Mouse (Mus musculus) gastrocnemius, postnatal 4 days (tissue): ENCODE measurements around the gene Vmn2r83. TPM values are rescaled to one million over a fixed set of nuclear protein-coding genes. Genes with fewer than 3 reads are reported as not detected.
A peak's percentile ranks its signal among the peaks of the same experiment; 100 is the strongest.

Source experiments
- DNase-seq, 2 experiments: peaks; one replicate each; pipeline ENCODE4 v3.0.0; 2021 to 2022; ENCODE audit warnings: low spot score in 2 of 2, mixed read lengths in 2 of 2
- microRNA-seq: library from miRNA; unstranded; fragments of <30 nt; microRNA quantifications from one replicate; pipeline ENCODE4 v1.2.0, GENCODE M21; 2021
- total RNA-seq, 2 experiments: library from RNA; stranded (reverse); gene quantifications; 2 replicates each; pipeline ENCODE4 v1.2.3; 2021

Vmn2r83 gene
- total RNA-seq, 2 experiments from 2014 or later = not detected

DNA sequence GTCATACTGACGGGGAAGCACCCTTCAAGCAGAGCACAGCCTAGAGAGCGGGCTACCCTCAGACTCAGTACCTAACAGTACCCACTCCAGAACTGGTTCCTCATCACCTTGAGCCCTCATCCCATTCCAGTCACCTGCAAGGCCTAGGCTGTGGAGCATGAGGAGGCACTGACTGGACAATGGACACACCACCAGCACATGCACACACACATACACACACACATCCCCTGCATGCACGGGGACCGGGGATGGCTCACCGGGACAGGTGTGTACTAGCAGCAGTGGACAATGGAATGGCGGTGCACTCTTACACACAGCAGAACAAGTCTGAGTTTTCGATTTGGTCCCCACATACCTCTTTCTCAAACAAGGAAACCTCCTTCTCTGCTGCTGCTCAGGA, 68.7 kb downstream of the Vmn2r83 start:
- peak in 1 of 2 experiments; percentile 4 for DNase-seq

DNA sequence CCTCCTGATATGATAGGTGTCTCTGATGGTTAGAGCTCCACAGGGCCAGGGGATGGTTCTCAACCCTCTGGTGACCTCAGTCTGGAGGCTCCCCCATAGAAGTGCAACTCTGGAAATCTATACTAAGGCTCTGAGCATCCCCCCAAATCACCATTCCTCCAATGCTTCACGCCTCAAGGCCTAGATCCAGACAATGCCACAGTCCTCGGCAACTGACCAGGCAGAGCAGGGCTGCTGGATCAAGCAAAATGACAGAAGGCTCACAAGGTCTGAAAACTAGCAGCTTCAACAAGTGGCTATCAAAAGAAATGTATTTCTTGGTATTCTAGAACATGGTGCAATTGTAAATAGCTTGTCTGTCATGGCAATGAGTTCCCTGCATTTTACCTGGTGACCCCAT, 69.2 kb downstream of the Vmn2r83 start:
- DNase-seq = peak in 1 of 2 experiments; percentile 4

DNA sequence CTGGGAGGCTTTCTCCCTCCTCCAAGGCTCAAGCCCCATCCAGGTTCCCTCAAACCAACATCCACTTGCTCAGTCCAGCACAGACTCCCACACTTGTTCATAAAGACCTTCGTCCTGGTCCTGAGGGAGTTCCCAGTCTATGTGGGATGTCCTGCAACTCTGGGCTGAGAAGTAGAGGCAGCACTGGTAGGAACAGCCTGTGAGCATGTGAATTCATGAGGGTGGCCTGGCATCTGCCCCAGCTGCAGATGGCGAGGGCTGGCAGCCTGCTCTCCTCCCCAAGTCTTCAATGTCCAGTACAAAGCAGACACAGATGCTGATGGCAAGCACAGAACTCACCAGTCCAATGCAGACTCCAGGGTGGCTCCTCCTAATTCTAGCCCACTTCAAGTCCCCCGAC, 69.8 kb downstream of the Vmn2r83 start:
- DNase-seq = no peak

DNA sequence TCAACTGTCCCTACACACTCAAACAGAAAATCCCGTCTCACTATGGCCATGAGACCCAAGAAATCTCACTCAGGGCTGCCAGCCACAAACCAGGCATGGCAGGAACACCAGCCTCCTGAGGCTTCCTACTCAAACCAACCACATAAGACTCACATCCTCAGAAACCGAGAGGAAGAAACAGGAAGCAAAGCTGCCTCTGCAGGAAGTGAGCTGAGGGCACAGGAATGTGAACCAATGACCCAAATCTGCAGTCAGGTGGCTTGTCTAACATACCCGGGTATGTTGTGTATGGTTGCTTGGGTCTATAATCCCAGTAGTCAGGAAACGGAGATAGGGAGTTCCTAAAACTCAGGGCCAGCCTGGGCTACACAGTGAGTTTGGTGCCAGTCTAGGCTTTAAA, 70.3 kb downstream of the Vmn2r83 start:
- DNase-seq = peak in 1 of 2 experiments; percentile 6

DNA sequence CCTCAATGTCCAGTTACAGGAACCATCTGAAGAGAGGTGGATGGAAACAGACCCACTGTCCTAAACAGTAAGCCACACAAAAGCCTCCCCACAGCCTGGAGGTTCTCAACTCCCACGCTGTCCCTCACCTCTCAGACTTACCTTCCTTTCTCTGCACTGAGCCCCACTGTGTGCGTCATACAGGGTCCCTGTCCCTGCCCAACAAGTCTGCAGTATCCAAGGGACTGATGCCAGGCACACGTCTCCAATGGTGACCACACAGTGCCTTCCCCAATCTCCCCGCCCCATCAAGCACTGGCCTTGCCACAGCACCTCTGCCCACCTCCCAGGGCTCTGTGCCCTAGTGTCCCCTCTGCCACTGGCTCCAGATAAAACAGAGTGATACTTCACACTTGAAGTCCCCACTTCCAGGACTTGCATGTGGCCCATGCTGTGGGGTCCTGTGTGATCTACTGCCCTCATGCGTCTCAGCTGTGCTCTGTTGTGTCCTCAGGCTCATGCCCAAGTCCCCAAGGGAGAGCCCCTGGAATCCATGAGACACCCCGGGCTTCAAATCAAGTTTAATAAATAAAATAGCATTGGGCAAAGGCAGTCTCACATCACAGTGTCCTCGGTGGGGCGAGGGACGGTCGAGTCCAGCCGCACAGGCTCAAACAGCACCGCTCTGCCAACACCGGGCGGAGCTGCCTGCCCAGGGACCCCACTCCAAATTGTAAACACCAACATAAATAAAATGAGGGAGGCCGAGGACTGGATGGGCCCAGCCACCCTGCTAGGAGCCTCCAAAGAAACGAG, 71.4 kb downstream of the Vmn2r83 start:
- peak; percentile 5 to 13 for DNase-seq

DNA sequence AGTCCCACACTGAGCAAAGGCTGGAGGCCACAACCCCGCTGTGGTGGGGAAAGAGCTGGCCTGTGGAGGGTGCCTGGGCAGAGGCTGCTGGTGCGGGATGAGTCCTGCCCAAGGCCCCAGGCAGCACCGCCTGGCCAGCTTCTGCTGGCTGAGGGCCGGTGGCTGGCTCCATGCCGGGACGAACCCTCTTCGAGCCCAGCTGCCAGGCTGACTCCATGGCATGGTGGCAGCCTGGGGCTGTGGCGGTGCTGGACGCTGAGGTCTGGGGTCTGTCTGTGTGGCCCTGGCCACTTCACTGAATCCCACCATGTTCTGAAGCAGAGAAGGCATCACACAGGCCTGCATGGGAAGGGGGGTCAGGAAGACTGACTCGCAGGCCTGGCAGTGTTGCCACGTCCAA, 72.2 kb downstream of the Vmn2r83 start:
- peak in 1 of 2 experiments; percentile 17 for DNase-seq

DNA sequence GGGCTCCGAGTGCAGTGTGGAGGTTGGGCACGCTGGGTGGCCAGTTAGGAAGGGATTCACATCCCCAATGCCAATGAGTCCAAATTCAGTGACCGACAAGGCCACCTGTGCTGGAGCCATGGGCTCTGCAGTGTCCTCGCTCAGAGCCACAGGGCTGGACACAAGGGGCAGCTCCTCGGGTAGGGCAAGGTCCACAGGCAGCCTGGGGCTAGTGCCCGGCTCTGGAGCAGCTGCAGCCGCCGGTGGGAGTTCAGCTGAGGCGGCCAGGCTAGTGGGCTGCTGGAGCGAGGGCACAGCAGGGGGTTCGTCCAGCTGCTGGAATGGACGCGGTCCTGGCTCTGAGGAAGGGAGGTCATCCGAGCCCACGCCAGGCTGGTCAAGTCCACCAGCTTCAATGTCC, 73.0 kb downstream of the Vmn2r83 start:
- DNase-seq = peak; percentile 12 to 15

DNA sequence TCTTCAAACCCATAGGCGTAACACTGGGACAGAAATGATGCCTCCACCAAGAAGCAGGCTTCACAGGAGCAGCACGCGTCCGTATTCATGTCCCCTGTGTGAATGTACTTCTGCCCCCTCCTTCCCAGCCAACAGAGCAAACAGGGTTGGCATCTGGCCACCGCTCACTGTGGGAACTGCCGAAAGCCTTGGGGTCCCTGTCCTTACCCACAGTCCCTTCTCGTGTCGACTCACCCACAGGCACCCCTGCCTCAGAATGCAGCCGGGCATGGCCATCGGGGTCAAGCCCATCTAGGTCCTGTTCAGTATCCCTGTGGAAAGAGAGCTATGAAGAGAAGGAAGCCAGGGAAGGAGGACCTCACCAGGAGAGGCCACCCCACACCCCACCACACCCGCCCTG, 73.6 kb downstream of the Vmn2r83 start:
- DNase-seq = peak; percentile 8 to 15

Small RNA genes within 50 kb of the gene (microRNA-seq; reads per million reads assigned to microRNA genes)
- not detected for gene Mir6909

Other genes with a start within 250 kb of the Vmn2r83 start
- not detected for gene Vmn2r81, start 221.0 kb upstream of the Vmn2r83 start, total RNA-seq
- not detected for gene Vmn2r82, start 112.2 kb upstream of the Vmn2r83 start, total RNA-seq
- 1 to 10 TPM; 4.5 to 4.6 TPM for gene Plpp2, start 65.1 kb downstream of the Vmn2r83 start, total RNA-seq
- 10 to 100 TPM; 24.0 to 25.4 TPM for gene Mier2, start 86.5 kb downstream of the Vmn2r83 start, total RNA-seq
- not detected for gene Theg, start 118.6 kb downstream of the Vmn2r83 start, total RNA-seq
- under 1 TPM; 0.07 to 0.13 TPM for gene C2cd4c, start 145.3 kb downstream of the Vmn2r83 start, total RNA-seq
- 1 to 10 TPM; 5.8 to 5.9 TPM for gene Shc2, start 169.2 kb downstream of the Vmn2r83 start, total RNA-seq
- not detected for gene Odf3l2, start 177.0 kb downstream of the Vmn2r83 start, total RNA-seq
- under 1 TPM in 1 of 2 experiments, not detected in 1; 0.39 TPM for gene Madcam1, start 195.8 kb downstream of the Vmn2r83 start, total RNA-seq
- gene Tpgs1, start 200.6 kb downstream of the Vmn2r83 start, total RNA-seq = 10 to 100 TPM; 21.2 to 21.6 TPM
- 100 to 1,000 TPM; 307 to 315 TPM for gene Cdc34, start 213.5 kb downstream of the Vmn2r83 start, total RNA-seq
- 1 to 10 TPM; 2.5 to 3.8 TPM for gene Gzmm, start 220.3 kb downstream of the Vmn2r83 start, total RNA-seq
- gene Bsg, start 235.8 kb downstream of the Vmn2r83 start, total RNA-seq = 100 to 1,000 TPM; 390 to 392 TPM
- under 1 TPM; 0.96 TPM for gene Hcn2, start 247.9 kb downstream of the Vmn2r83 start, total RNA-seq